Mouse (Mus musculus): Measurements from ENCODE around the gene Prdm10.

Prdm10 gene

GRCm38 (mm10) chr9:31280366-31281010 lies at the start of gene Prdm10:
Gene Prdm10, plus strand, starts transcription at chr9:31280538.
- DNase-seq (ENCODE audit: low spot score in 2 of 2) = peak; percentile 88 to 94

DNA sequence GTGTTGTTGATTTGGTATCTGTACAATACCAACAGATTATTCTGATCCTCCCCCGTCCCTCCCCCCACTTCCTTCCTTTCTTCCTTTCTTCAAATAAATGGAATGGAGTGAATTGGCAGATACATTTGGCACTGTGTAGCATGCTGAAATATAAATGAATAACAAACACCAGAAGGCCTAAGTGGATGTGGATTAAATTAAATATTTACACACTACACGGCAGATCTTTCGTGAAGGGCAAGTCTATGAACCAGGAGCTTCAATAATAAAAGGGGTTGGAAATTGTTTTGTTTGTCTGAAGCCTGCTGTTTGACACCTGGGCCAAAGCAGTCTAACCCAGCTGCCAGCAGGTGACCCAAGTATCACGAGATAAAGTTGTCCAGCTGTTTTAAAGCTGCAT lies 45.3 kb upstream of the Prdm10 start:
- DNase-seq (ENCODE audit: low spot score in 2 of 2) = no peak

GRCm38 (mm10) chr9:31235489-31235888 lies 44.8 kb upstream of the Prdm10 start:
- DNase-seq (ENCODE audit: low spot score in 2 of 2) = no peak

DNA sequence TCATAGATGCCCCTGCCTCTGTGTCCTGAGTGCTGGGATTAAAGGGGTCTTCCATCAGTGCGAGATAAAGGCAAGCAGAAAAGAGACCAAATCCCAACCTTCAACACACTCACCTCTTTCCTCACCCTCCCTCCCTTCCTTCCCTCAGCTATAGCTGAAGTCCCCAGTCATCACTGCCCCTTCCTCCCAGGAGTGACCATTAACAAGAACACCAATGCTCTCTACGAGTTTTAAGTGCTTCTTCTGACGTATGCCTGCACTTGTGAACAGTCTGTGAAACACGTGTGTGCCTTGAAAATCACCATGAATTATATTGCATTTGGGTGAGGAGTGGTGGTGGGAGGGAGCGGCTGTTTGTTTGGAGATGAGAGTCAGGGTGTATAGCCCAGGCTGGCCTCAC lies 44.3 kb upstream of the Prdm10 start:
- no peak for DNase-seq (ENCODE audit: low spot score in 2 of 2)

- no peak for DNase-seq (ENCODE audit: low spot score in 2 of 2)
Observed at GRCm38 (mm10) chr9:31238526-31238925, 41.8 kb upstream of the Prdm10 start.

GRCm38 (mm10) chr9:31239551-31239950 lies 40.8 kb upstream of the Prdm10 start:
- DNase-seq (ENCODE audit: low spot score in 2 of 2) = no peak

DNA sequence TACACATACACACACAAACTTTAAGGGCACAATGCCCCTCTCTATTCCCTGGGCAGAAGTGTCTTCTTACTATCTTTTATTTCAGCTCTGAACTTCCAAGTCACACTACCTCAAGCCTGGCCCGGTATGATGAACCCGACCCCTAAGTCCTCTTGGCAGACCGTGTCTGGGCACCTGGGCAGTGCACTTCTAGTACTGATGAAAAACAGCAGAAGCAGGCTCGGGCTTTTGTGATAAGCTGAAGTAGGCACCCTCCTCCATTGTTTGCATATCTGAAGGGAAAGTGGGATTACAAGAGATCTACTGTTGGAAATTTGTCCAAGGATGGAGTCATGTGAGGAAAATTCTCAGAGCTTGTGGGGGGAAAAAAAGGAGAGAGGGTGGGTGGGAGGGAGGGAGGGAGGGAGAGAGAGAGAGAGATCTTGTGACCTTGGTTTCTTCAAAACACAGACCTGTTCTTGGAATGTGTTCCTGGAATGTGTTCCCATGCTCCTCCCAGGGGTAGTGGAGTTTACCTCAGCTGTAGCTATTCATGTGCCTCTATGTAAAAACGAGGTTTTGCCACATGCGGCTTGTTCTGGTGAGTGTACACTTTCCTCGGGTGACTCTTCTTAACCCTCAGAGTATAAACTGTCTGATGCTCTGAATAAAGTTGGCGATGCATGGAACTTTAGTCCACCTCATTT lies 39.7 kb upstream of the Prdm10 start:
- no peak for DNase-seq (ENCODE audit: low spot score in 2 of 2)

DNA sequence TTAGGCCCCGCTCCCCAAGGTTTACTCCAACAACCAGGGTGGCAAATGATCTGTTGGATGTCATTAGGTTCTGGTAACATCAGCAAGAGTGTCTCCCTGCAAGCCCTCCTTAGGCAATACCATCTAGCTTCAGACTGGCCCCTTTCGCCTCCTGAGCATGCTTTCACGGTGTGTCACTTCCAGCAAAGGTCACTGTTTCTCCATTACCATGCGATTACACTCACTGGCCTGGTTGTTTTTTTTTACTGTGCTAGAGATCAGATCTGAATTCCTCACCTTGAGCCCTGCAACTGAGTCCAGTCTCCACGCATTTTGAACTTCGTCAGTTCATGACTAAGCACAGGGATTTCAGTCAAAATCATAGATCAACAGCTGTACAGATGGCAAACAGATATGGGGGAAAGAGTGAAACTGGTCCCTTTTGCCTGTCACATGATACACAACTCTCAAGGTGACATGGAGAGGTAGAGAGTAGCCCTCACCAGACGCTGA lies 39.1 kb upstream of the Prdm10 start:
- DNase-seq (ENCODE audit: low spot score in 2 of 2) = no peak

- DNase-seq (ENCODE audit: low spot score in 2 of 2) = no peak
Observed at GRCm38 (mm10) chr9:31243306-31243938, 36.9 kb upstream of the Prdm10 start.

DNA sequence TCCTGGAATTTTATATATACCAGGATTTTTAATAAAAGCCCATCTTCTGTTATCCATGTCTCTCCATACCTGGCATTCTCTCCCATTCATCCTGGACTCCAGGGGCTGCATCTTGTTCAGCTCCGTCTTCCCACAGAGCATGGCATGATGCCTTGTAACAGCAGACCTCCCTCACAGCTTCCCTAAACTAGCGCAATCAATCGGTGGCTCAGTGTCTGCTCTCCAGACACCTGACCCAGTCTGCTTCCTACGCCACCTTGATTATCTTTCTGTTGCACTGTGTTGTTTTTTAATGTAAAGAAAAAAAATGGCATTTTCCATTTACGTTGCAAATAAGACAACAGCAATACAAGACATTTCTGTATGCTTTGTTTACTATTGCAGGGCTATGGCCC lies 36.4 kb upstream of the Prdm10 start:
- no peak for DNase-seq (ENCODE audit: low spot score in 2 of 2)

GRCm38 (mm10) chr9:31245006-31245405 lies 35.3 kb upstream of the Prdm10 start:
- DNase-seq (ENCODE audit: low spot score in 2 of 2) = no peak

DNA sequence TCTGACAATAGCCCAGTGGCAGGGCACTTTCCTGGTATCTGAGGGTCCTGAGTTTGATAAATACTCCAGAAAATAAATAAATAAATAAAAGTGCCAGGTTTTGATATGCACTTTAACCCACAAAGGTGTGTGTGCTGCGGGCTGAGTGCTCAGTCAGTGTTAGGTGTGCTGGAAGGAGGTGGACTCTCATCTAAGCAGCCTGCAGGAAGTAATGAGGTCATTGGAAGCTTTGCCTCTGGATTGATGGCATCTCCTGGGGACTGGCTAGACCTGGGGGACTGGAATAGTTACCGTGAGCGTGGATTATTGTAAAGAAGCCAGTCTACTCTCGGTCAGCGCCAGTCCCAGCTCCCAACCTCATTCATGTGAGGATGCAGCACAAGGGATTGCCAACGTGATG lies 33.9 kb upstream of the Prdm10 start:
- no peak for DNase-seq (ENCODE audit: low spot score in 2 of 2)

GRCm38 (mm10) chr9:31247447-31248220 lies 32.7 kb upstream of the Prdm10 start:
- no peak for DNase-seq (ENCODE audit: low spot score in 2 of 2)

- no peak for DNase-seq (ENCODE audit: low spot score in 2 of 2)
Observed at GRCm38 (mm10) chr9:31252182-31252799, 28.0 kb upstream of the Prdm10 start.

DNA sequence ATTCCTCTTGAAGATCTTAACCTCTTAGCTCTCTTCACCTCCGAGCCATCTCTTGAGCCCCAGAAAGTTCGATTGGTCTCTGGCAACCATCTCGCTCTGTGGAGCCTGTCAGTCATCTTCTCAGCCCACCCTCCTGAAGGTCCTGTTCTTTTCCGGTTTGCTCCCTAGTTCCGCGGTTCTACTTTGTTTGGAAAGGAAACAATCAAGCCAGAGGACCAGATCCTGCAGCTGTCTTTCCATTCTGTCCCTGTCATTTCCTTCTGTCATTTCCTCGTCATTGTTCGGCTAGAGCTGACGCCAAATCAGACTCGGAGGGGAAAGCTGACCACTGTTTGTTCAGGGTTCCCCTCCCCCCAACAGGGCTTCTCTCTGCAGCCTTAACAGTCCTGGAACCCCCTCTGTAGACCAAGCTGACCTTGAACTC lies 27.0 kb upstream of the Prdm10 start:
- no peak for DNase-seq (ENCODE audit: low spot score in 2 of 2)

GRCm38 (mm10) chr9:31253866-31254696 lies 26.3 kb upstream of the Prdm10 start:
- no peak for DNase-seq (ENCODE audit: low spot score in 2 of 2)

- DNase-seq (ENCODE audit: low spot score in 2 of 2) = no peak
Observed at GRCm38 (mm10) chr9:31254697-31255004, 25.7 kb upstream of the Prdm10 start.

DNA sequence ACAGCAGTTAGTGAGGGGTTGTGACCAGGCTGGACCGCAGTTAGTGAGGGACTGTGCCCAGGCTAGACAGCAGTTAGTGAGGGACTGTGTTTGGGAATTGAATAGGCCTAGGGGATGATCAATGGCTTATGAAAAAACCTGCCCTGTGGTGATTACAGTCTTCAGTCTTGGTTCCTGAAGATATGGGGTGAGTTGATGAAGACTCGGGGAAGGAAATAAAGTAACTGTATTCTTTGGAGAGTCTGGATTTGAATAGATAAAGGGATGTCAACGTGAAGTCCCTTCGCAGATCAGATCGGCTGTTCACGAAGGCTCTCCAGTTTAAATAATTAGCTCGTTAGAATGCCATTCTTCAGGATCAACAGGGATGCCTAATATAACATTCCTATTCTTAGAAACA lies 24.4 kb upstream of the Prdm10 start:
- DNase-seq (ENCODE audit: low spot score in 2 of 2) = no peak

GRCm38 (mm10) chr9:31258237-31258636 lies 22.1 kb upstream of the Prdm10 start:
- no peak for DNase-seq (ENCODE audit: low spot score in 2 of 2)

DNA sequence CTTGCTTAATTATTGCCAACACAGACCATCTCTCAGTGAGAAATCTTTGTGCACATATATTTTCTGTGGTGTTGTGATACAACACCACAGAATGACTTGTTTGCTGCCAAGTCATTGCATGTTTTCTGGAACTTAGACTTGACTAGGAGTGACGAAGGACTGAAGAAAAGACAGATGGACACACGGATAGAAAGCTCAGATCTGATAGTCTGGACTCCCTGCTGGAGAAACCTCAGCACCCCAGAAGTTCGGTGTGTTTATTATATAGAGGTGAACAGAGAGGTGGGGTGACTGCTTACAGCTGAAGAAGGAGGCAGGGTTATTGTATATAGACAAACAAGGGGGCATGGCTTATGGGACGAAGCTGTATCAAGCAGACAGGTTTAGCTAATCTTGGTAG lies 20.1 kb upstream of the Prdm10 start:
- DNase-seq (ENCODE audit: low spot score in 2 of 2) = no peak
